Mouse (Mus musculus): ENCODE data around the gene Zeb2.

- TF ChIP-seq CTCF (IDR thresholded peaks at IDR 0.05; ENCODE audit: control insufficient read depth, insufficient read depth, low read length) (no peak), POLR2A (IDR thresholded peaks at IDR 0.05; ENCODE audit: borderline replicate concordance, control insufficient read depth, low read depth, low read length) (no peak)
These were observed 7.8 kb downstream of the Zeb2 start for GRCm38 (mm10) chr2:45109161-45109950.
